Mouse (Mus musculus) G1E (cell line): ENCODE data around the gene Zfp595.
"Not testable (repeated sequence)": the region's sequence is repeated elsewhere in the genome, so short reads cannot be mapped to it uniquely, and the experiment has no call there.

Source experiments
- CTCF ChIP-seq: IDR thresholded peaks from 2 replicates; pipeline ENCODE4 v1.5.1; 2012; ENCODE audit warnings: low read depth, low read length, inconsistent platforms, mixed read lengths
- GATA1 ChIP-seq: IDR thresholded peaks from 2 replicates; pipeline ENCODE4 v1.6.1; 2012; ENCODE audit warnings: borderline replicate concordance, low read length, inconsistent platforms, mixed read lengths
- POLR2AphosphoS5 ChIP-seq: IDR thresholded peaks from 2 replicates; pipeline ENCODE4 v1.6.1; 2012; ENCODE audit warnings: low read depth, low read length, inconsistent platforms; ENCODE audit not compliant: insufficient replicate concordance
- TAL1 ChIP-seq: conservative IDR thresholded peaks from 2 replicates; pipeline ENCODE4 v1.6.1; 2012; ENCODE audit warnings: low read depth, low read length, inconsistent platforms, mixed read lengths

- not testable (repeated sequence) for TF ChIP-seq CTCF, TAL1, POLR2AphosphoS5, GATA1
Measured at GRCm38 (mm10) chr13:67269383-67270065, 62.8 kb downstream of the Zfp595 start.
